Mouse (Mus musculus): ENCODE measurements around the gene Gstt2.
A peak's percentile ranks its signal among the peaks of the same experiment; 100 is the strongest.

Gstt2 gene

DNA sequence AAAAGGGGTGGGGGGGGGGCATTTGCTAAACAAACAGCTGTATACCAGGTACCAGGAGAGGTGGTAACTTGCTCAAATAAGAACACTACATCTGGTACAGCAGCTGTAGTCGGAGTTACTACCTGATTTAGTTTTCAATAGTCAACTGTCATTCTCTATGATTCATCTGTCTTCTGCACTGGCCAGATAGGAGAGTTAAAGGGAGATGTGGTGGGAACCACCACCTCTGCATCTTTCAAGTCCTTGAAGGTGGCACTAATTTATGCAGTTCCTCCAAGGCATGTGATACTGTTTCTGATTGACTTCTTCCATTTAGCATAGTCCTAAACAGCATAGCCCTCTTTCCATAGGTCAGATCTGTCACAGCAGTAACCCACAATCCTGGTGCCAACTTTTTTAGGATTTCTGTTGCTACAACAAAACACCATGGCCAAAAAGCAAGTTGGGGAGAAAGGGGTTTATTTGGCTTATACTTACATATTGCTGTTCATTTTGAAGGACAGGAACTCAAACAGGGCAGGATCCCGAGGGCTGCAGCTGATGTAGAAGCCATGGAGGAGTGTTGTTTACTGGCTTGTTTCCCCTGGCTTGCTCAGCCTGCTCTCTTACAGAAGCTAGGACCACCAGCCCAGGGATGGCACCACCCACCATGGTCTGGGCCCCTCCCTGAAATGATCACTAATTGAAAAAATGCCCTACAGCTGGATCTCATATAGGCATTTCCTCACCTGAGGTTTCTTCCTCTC lies 7.5 kb downstream of the Gstt2 start:
- no peak for DNase-seq (ENCODE audit: extremely low read depth, insufficient read length, low spot score)

DNA sequence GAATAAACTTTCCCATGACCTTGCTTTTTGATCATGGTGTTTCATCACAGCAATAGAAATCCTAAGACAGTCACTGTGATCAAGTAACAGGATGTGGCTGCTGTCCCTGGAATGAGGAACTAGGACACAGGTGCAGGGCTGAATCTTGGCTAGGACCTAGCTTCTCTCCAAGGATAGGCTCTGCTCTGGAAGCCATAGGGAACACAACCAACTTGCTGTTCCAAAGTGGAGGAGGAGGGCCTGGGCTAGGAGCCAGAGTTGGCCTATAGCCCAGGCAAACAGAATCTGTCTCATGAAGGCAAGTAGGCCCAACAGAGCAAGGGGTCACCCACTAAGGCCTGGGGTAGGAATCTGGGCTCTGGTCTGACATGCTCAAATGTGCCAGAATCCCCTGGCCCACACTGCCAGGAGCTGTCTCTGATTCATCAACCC lies 8.7 kb downstream of the Gstt2 start:
- DNase-seq (ENCODE audit: extremely low read depth, insufficient read length, low spot score), result peak; percentile 82

DNA sequence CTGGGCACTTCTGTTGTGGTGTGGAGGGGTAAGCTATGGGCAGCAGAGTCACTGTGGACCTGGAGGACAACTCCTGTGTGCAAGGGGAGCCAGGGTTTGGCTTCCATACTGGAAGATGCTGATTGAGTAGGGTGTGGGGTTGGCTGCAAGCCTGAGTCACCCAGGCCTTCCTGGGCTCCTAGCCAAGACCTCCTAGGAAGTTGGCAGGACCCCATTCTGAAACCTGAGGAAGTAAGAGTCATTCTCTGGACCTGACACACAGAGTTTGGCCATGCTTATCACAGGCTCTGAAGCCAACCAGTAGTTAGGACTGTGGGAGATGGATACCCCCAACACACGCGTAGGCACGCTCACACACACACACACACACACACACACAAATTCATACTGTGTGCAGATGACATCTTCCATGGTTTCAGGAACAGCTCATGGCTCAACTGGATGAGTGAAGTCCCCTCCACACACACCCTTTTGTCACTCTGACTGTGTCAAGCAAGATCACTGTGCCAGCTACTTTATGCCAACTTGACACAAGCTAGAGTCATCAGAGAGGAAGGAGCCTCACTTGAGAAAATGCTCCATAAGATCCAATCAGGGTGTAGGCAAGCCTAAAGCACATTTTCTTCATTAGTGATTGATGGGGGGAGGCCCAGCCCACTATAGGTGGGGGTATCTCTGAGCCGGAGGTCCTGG lies 9.4 kb downstream of the Gstt2 start:
- DNase-seq (ENCODE audit: extremely low read depth, insufficient read length, low spot score), result peak; percentile 85

DNA sequence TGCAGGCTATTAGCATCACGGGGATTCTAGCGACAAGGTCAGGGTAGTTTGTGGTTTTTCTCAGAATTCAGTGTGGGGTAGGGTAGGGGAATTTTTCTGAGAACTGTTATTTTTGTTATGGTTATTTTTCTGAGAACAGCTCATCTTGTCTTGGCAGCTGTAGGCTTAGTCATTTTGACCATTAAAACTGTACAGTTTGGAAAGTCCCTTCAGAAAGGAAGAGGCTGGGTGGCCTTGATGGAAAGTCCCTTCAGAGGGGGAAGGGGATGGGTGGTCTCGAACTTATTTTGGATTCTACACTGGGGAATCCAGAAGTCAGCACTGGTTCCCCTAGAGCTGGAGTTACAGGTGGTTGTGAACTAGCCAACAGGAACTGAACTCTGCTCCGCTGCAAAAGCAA lies 12.7 kb downstream of the Gstt2 start:
- no peak for DNase-seq (ENCODE audit: extremely low read depth, insufficient read length, low spot score)

DNA sequence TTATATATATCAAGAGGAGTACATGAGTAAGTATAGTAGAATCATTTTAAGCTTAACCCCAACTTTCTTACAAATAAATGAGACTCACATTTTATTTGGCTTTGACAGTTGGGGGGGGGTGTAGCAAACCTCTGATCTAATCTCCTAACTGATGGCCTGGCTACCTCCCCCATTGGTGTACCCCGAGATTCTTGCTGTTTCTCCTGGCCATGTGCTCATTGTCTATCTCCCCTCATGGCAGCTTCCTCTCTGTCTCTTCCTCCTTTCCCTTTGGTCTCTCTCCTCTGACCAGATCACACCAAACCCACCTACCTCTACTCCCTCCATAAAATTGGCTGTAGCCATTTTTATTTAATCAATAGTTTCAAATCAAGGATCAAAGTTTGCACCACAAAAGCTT lies 13.4 kb downstream of the Gstt2 start:
- DNase-seq (ENCODE audit: extremely low read depth, insufficient read length, low spot score), result no peak

DNA sequence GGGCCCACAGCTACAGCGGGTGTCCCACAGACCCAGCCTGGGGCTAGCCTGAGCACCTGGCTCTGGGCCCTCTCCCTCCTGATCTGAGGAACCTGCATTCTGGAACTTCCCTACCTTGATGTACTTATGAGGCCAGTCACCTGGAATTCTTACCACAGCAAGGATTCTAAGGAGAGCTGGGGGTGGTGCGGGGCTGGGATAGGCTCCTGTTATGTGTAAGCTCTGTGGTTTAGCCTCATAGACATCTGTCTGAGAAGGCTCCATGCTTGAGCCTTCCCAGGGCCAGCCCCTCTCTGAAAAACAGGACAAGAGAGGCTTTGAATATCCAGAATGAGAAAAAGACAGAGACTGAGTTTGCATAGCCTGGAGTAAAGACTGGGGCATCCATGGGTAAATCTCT lies 14.8 kb downstream of the Gstt2 start, which contains the start of gene Gstt4:
Gene Gstt4 (minus strand): TSS at position 101 of the 400 bp plus-strand sequence.
- DNase-seq (ENCODE audit: extremely low read depth, insufficient read length, low spot score), result no peak

DNA sequence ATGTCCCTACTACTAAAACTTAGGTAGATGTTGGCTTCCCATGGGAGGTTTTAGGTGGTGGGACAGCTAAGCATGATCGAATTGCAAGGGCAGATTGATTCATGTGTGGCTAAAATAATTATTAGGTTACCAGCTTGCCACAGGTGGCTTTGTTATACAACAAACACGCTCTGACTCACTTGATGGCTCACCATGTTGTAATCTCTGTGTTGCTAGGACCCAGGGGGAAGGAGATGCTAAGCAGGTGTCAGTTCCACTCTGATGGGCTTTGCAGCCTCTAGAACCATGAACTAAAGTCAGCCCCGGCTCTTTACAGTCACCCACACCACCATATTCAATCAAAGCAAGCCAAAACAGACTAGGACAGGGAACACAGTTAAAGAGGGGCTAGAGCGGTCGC lies 17.3 kb downstream of the Gstt2 start:
- no peak for DNase-seq (ENCODE audit: extremely low read depth, insufficient read length, low spot score)

DNA sequence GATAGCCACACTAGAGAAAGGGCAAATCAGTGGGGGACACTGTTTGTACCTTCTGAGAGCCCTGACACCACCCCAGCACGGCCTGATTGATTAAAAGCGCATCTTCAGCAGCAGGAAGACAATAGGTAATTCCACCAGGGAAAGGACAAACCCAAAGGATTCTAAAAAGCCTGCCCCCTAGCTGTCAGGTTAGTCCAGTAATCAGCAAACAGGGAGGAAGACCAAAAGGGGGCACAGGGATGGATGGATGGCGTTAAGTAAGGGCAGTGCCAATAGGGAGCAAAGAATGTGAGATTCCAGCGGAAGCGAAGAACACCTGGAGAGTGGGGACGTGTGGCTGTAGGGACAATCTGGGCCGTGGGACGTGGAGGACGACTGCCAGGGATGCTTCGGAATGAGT lies 18.6 kb downstream of the Gstt2 start:
- no peak for DNase-seq (ENCODE audit: extremely low read depth, insufficient read length, low spot score)

DNA sequence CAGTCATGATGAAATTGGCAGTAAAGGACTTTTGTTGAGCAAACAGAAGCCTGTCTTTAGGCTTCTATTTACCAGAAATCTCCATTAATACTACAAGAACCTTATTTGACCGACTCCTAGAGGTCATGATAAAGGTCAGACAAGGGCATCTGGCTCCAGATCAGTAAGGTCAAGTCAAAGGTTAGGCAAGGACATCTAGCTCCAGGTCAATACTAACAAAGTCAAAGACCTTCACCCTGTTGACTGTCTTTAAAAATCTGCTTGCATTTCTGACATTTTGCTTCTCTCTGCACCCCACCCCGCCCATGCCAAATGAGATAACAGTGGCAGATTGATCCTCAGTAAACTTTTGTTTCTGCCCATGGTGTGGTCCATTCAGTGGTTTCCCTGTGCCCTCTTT lies 33.0 kb downstream of the Gstt2 start:
- no peak for DNase-seq (ENCODE audit: extremely low read depth, insufficient read length, low spot score)

DNA sequence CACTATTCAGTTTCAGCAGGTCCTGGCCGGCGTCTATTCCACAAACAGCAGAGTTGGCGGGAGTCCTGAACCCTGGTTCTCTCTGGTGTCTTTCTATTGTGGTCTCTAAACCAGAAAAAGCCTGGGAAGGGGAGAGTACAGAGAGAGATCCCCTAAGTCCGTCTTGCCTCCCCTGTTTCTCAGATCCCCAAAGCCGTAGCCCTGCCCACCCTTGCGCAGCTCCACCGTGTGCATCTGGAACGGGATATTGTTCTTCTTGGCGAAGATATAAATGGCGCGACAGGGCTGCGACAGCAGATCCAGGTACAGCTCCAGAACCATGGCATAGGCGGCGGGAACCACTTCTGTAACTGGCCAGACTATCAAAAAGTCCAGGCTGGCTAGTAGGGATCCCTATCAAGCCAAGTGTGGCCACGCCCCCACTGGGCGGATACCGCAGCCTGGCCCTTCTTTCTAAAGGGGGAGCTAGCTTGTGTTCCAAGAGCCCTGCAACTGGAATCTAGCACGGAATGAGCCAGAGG lies 39.0 kb downstream of the Gstt2 start, which contains the start of gene Gstt1:
Gene Gstt1 (minus strand): TSS at position 409 of the 521 bp plus-strand sequence.
- DNase-seq (ENCODE audit: extremely low read depth, insufficient read length, low spot score), result no peak

DNA sequence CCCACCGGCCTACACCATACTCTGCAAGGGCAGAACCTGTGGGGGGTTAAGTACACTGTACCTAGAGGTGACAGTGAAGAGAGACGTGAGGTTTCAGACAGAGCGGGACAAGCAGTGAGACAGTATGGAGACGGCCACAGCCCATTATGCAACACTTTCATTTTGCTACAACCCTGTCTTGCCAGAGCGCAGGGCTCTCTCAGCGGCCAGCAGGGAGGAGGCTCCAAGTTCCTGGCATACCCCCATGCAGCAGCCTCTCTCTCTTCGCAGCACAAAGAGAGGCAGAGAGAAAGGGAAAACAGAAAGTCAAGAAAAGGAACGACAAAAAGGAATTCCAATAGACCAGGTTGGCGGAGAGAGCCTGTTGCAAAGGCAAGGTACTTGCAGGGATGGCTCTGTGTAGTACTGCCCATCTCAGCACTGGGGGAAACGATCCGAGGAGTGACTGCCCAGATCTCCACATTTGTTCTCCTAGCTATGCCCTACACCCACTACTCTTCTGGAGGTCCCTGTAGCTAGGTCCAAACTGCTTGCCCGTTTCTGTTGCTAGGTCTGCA lies 39.5 kb downstream of the Gstt2 start:
- DNase-seq (ENCODE audit: extremely low read depth, insufficient read length, low spot score), result no peak

DNA sequence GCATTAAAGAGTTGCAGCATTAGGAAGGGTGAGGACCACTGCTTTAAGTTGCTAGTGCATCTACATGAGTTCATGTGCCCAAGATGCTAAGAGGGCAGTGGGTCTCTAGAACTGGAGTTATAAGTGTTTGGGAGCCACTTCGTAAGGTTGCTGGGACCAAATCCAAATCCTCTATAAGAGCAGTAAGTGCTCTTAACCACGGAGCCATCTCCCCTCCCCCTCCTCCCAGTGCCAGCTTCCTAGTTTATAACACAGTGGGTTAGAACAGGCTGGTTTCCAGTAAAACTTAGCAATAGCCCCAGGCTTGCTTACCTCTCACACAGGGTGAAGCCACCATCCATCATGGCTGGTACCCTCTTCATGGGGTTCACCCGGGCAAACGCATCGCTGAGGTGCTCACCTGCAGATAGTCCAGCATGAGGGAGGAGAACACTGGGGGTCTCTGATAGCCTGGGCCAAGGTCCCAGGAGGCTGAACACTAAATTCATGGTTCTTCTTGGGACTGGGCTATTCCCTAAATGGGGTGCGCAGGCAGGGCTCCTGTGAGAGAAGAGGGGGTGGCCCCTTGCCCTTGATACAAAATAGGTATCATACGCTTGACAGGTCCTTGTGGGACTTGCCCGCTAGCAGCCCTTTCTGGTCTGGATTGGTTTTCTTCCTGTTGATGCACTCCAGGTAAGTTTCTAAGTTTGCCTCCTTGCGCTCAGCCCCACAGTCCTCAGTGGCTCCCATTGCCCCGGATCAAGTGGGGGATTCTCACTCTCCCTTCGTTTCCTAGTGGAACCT lies 40.3 kb downstream of the Gstt2 start:
- no peak for DNase-seq (ENCODE audit: extremely low read depth, insufficient read length, low spot score)

DNA sequence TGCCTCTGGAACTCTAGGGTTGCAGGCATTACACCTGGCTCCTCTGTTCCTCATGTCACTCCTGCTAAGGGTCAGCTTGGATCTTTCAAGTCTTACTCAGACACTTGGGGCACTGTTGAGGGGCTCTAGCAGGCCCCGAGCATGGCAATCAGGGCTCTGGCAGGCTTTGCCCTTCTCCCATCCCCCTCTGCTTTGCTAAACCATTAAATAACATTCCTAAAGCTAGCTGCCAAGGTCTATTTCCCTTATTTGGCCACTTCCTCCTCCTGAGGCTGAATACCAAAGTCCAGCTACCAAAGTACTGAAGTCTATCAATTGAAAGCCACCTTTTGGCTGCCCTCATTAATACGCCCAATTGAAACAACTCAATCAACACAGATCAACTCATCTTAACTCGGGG lies 42.3 kb downstream of the Gstt2 start:
- peak; percentile 12 for DNase-seq (ENCODE audit: extremely low read depth, insufficient read length, low spot score)

DNA sequence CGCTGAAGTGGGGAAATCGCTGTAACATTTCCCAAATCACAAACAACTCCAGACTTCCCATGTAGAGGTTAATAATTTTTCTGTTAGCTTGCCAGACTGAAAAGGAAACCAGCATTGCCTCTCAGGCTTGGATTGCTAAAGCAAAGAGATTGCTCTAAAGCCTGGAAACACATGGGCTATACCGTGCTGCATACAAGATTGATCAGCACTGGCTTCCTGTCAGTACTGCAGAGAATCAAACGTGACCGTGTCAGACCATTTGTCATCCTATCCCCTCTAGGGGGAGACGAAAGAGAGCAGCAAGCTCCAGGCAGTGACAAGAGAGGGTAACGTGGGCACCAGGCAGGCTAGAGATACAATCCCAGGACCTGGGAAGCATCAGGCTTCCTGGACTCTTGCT lies 46.5 kb downstream of the Gstt2 start:
- DNase-seq (ENCODE audit: extremely low read depth, insufficient read length, low spot score), result no peak

DNA sequence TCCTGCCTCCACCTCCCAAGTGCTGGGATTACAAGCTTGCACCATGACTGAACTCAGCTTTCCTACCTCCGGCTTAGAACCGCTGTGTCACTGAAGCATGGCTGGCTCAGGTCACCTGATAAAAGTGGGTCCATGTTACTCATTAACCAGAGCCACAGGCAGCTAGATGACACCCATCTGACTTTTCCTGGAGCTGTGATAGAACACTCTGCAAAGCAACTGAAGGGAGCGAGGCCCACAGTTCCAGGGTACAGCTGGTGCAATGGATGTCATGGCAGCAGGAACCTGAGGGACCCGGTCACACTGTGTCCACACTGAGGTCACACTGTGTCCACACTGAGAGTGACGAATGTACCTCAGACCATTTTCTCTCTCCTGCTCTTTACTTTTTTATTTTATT lies 47.4 kb downstream of the Gstt2 start:
- no peak for DNase-seq (ENCODE audit: extremely low read depth, insufficient read length, low spot score)

DNA sequence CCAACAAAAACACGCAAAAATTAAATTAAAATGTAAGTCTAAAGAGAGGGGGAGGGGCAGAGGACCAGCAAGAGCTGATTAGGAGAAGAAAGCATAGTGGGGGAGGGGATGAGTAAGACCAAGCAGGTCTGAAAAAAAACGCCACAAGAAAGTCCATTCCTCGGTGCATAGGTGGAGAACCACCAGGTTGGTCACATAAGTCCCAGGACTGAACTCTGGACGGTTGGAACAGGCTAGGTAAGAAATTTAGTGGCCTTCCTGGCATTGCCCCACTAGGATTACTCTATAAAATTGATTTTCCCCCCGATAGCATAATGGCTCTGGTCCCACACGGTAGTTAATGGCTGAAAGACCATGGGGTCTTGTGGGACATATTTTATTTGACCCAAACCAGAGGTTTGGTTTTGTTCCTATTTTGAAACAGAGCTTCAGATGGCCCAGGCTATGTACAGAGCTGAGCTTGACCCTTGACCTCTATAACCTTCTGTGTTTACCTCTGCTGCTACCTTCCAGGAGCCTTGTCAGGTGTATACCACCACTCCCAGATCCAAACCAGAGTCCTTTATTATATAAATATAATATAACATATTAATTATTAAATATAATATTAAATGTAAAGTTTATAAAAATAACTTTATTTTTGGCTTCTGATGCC lies 48.0 kb downstream of the Gstt2 start:
- DNase-seq (ENCODE audit: extremely low read depth, insufficient read length, low spot score), result no peak

DNA sequence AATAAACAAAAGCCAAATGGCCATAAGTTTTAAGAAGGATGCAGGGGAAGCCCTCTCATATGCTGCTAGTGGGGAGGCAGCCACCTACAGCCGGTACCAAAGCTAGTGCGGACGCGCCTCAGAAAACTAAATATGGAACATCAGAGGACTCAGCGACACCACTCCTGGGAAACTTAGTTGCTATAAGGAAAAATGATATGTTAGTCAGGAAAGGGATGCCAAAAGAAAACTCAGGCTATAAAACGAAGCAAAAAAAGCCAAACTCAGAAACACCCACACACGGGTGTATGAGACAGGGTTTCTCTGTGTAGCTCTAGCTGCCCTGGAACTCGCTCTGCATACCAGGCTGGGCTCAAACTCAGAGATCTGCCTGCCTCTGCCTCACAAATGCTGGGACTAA lies 48.9 kb downstream of the Gstt2 start:
- DNase-seq (ENCODE audit: extremely low read depth, insufficient read length, low spot score), result no peak

DNA sequence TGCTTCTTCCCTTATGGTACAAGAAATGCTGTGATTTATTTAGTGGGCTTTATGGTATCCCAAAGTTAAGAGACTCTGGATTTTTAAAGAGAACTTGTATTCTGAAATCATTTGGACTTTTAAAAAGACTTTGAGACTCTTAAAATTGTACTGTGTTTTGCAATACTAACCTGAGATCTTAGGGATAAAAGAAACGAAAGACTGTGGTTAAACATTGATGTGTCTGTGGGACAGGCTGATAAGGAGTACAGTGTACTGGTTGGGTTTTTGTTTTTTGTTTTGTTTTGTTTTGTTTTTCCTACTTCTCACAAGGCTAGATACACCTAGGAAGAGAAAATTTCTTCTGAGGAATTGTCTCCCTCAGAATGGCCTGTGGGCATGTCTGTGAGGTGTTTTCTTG lies 51.8 kb downstream of the Gstt2 start:
- DNase-seq (ENCODE audit: extremely low read depth, insufficient read length, low spot score), result no peak
